Mouse (Mus musculus) thymus, adult 2 months (tissue): ENCODE results near the gene Olfr111. TPM values are rescaled to one million over a fixed set of nuclear protein-coding genes. Genes with fewer than 3 reads are reported as not detected.
"Not testable (repeated sequence)": the region's sequence is repeated elsewhere in the genome, so short reads cannot be mapped to it uniquely, and the experiment has no call there.

ENCODE experiments used
- DNase-seq: peaks from one replicate; pipeline ENCODE4 v3.0.0; 2021
- H3K27ac ChIP-seq: fragments of 200-500 bp; 2 replicates; pipeline ENCODE4 v1.5.1; 2012; ENCODE audit warnings: low read length, control low read depth; ENCODE audit not compliant: control insufficient read depth, insufficient read depth
- H3K27me3 ChIP-seq: fragments of 200-500 bp; 2 replicates; pipeline ENCODE4 v1.6.1; 2012; ENCODE audit warnings: mild to moderate bottlenecking, low read length, moderate library complexity, mixed read lengths; ENCODE audit not compliant: control insufficient read depth, insufficient read depth
- H3K36me3 ChIP-seq: fragments of 200-500 bp; 2 replicates; pipeline ENCODE4 v1.6.1; 2012; ENCODE audit warnings: mild to moderate bottlenecking, low read length, moderate library complexity; ENCODE audit not compliant: control insufficient read depth, insufficient read depth
- H3K4me1 ChIP-seq: fragments of 200-500 bp; replicated peaks from 2 replicates; pipeline ENCODE4 v1.6.1; 2012; ENCODE audit warnings: low read length; ENCODE audit not compliant: control insufficient read depth, insufficient read depth
- H3K4me3 ChIP-seq: fragments of 200-500 bp; 2 replicates; pipeline ENCODE4 v1.5.1; 2012; ENCODE audit warnings: mild to moderate bottlenecking, low read length, control low read depth, moderate library complexity; ENCODE audit not compliant: control insufficient read depth, insufficient read depth
- CTCF ChIP-seq: fragments of 200-500 bp; IDR thresholded peaks from 2 replicates; pipeline ENCODE4 v1.5.1; 2012; ENCODE audit warnings: mild to moderate bottlenecking, control low read depth, low read length, moderate library complexity, borderline replicate concordance; ENCODE audit not compliant: control insufficient read depth, poor library complexity, insufficient read depth; ENCODE audit errors: extremely low read depth
- POLR2A ChIP-seq: fragments of 200-500 bp; IDR thresholded peaks from 2 replicates; pipeline ENCODE4 v1.6.1; 2012; ENCODE audit warnings: mild to moderate bottlenecking, low read length, control low read depth, moderate library complexity; ENCODE audit not compliant: control insufficient read depth, poor library complexity, insufficient read depth; ENCODE audit errors: extremely low read depth
- WGBS: fragments of 180-500 bp; shearing (Covaris S2); methylation state at CpG from one replicate; pipeline ENCODE4 v1.1.7; 2018; 5-methylcytosine and 5-hydroxymethylcytosine counted together
- polyA plus RNA-seq: library from polyadenylated mRNA; depleted of rRNA; stranded (reverse); fragments of >200 nt; gene quantifications from 2 replicates; pipeline ENCODE4 v1.2.3, GENCODE M21; 2012; rRNA removed

Gene Olfr111
- polyA plus RNA-seq: 2.5 and 3.4 TPM in 2 replicates

GRCm38 (mm10) chr17:37507730-37508129 lies at the start of gene Olfr111:
TSS of gene Olfr111 (plus strand) at chr17:37508030.
- 88% methylated on average over 4 of the region's 4 CpGs for WGBS
- H3K36me3 ChIP-seq: no peaks in the 10 kb centered on the region
- no peak within 1 kb of the TSS for H3K4me3 ChIP-seq
- no peak for DNase-seq
- no peaks in the 10 kb centered on the region for H3K4me1 ChIP-seq
- no peaks in the 10 kb centered on the region for H3K27me3 ChIP-seq
- no peak within 1 kb of the TSS for H3K27ac ChIP-seq
- TF ChIP-seq CTCF (no peak), POLR2A (no peak)

GRCm38 (mm10) chr17:37458616-37459015 lies 49.2 kb upstream of the Olfr111 start, which contains the start of gene Olfr109:
TSS of gene Olfr109 (plus strand) at chr17:37458916.
- 98% methylated on average over 1 of the region's 1 CpGs for WGBS

GRCm38 (mm10) chr17:37483452-37483851 lies 24.4 kb upstream of the Olfr111 start, which contains the start of gene H2-M2:
TSS of gene H2-M2 (minus strand) at chr17:37483552.
- Histone ChIP-seq H3K27me3 (no peaks in the 10 kb centered on the region), H3K4me1 (no peaks in the 10 kb centered on the region), H3K27ac (peak within 1 kb of the TSS; percentile 51; the same call in 1 of the 2 replicates), H3K36me3 (no peaks in the 10 kb centered on the region), H3K4me3 (no peak within 1 kb of the TSS; the same call in 1 of the 2 replicates)
- WGBS: 85% methylated on average over 2 of the region's 2 CpGs
- TF ChIP-seq CTCF (no peak), POLR2A (no peak)
- no peak for DNase-seq

More at GRCm38 (mm10) chr17:37458616-37459015, 49.2 kb upstream of the Olfr111 start, which contains the start of gene Olfr109:
- DNase-seq: no peak
- H3K36me3 ChIP-seq: no peaks in the 10 kb centered on the region
- H3K27me3 ChIP-seq: no peaks in the 10 kb centered on the region
- H3K4me1 ChIP-seq: no peaks in the 10 kb centered on the region
- H3K27ac ChIP-seq: no peak within 1 kb of the TSS
- no peak within 1 kb of the TSS for H3K4me3 ChIP-seq
- TF ChIP-seq CTCF (no peak), POLR2A (no peak)

- no peak for DNase-seq
- 14% methylated on average over 1 of the region's 1 CpGs for WGBS
- TF ChIP-seq POLR2A: no peak
- TF ChIP-seq CTCF: no peak
- Histone ChIP-seq H3K4me3 (no peak within 1 kb of the TSS), H3K4me1 (no peaks in the 10 kb centered on the region), H3K36me3 (no peaks in the 10 kb centered on the region), H3K27me3 (no peaks in the 10 kb centered on the region), H3K27ac (no peak within 1 kb of the TSS)
These were observed 15.8 kb upstream of the Olfr111 start, which contains the start of gene Olfr110 for GRCm38 (mm10) chr17:37491930-37492518. TSS of gene Olfr110 (plus strand) at chr17:37492468.

- not testable (repeated sequence) for H3K27ac ChIP-seq, H3K27me3 ChIP-seq, H3K36me3 ChIP-seq, H3K4me1 ChIP-seq, H3K4me3 ChIP-seq, DNase-seq
These were observed 16.8 kb downstream of the Olfr111 start for GRCm38 (mm10) chr17:37524612-37525011.

- not testable (repeated sequence) for H3K27me3 ChIP-seq, H3K4me3 ChIP-seq, DNase-seq, H3K27ac ChIP-seq, H3K36me3 ChIP-seq, H3K4me1 ChIP-seq
- 8% methylated on average over 1 of the region's 1 CpGs for WGBS
These were observed 17.6 kb downstream of the Olfr111 start for GRCm38 (mm10) chr17:37525427-37525826.

- TF ChIP-seq POLR2A: no peak
- TF ChIP-seq CTCF: no peak
- DNase-seq: no peak
- no peak overlapping the region for H3K27ac ChIP-seq
- no peak overlapping the region for H3K4me3 ChIP-seq
- no peaks in the 10 kb centered on the region for H3K27me3 ChIP-seq
- no peaks in the 10 kb centered on the region for H3K36me3 ChIP-seq
- no peaks in the 10 kb centered on the region for H3K4me1 ChIP-seq
These were observed 27.3 kb downstream of the Olfr111 start for GRCm38 (mm10) chr17:37535173-37535572.

GRCm38 (mm10) chr17:37538416-37538815 lies 30.6 kb downstream of the Olfr111 start:
- H3K4me3 ChIP-seq, H3K4me1 ChIP-seq, DNase-seq, H3K27me3 ChIP-seq, H3K27ac ChIP-seq, H3K36me3 ChIP-seq: not testable (repeated sequence)
- WGBS: 12% methylated on average over 1 of the region's 1 CpGs
